Mouse (Mus musculus) thymus, postnatal 10 days (tissue): ENCODE data around the gene Tm4sf5.

ENCODE experiments used
- DNase-seq, 2 experiments: peaks; one replicate each; pipeline ENCODE4 v3.0.0; 2021; ENCODE audit warnings: low spot score in 2 of 2

Tm4sf5 gene

DNA sequence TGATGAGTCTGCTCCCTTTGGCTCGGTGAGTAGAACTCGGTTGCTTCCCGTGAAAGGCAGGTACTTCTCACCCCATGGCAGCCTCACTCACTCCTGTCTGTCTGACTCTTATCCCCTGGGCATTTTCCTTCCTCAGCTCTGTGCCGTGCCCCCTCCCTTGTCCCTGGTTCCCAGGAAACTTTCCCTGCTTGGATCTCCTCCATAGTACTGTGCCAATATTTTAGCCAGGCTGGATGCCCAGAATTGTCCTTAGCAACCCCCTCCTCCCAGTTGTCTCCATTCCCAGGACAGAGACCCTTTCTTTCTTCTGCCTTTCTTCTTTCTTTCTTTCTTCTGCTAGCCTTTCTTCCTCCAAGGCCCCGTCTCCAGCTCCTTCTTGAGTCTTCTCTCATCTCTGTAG, 36.4 kb downstream of the Tm4sf5 start:
- DNase-seq, result no peak

- no peak for DNase-seq
Measured at GRCm38 (mm10) chr11:70544496-70544895, 39.5 kb downstream of the Tm4sf5 start.

- no peak for DNase-seq
Measured at GRCm38 (mm10) chr11:70551526-70551925, 46.5 kb downstream of the Tm4sf5 start.

DNA sequence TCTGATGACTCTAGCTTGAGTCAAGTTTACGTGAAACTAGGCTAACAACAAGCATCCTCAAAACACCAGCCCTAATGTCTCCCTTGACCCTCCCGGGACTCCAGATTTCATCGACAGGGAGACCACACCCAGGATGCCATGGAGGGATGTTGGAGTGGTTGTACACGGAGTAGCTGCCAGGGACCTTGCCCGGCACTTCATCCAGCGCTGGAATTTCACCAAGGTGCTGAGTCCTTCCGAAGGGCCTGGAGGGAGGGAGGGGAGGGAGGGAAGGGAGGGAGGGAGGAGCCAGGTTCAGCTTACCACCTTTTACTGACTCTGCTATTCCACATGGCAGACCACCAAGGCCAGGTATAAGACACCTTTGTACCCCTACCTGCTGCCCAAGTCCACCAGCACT, 48.9 kb downstream of the Tm4sf5 start:
- DNase-seq, result no peak

- DNase-seq, result no peak
Measured at GRCm38 (mm10) chr11:70557545-70557944, 52.5 kb downstream of the Tm4sf5 start.
